Mouse (Mus musculus) limb, embryonic 15.5 days (tissue): ENCODE data around the gene Tuba1a. TPM values are rescaled to one million over a fixed set of nuclear protein-coding genes. Genes with fewer than 3 reads are reported as not detected.
"Not testable (repeated sequence)": the region's sequence is repeated elsewhere in the genome, so short reads cannot be mapped to it uniquely, and the experiment has no call there.

Experiments used
- ATAC-seq: fragments of 200-750 bp; cut with Nextera tagmentation; 2 replicates; pipeline ENCODE4 v1.8.0; 2017; ENCODE audit warnings: low read depth, moderate TSS enrichment; ENCODE audit not compliant: insufficient number of reproducible peaks, low FRiP score, low TSS enrichment
- H3K27ac ChIP-seq: fragments of 300-500 bp; sonication (generic); 2 replicates; pipeline ENCODE4 v1.5.1; 2015; ENCODE audit warnings: moderate library complexity, mild to moderate bottlenecking, inconsistent platforms
- H3K27me3 ChIP-seq: fragments of 300-500 bp; sonication (generic); 2 replicates; pipeline ENCODE4 v1.6.1; 2015; ENCODE audit warnings: inconsistent platforms
- H3K36me3 ChIP-seq: fragments of 300-500 bp; sonication (generic); 2 replicates; pipeline ENCODE4 v1.6.1; 2015; ENCODE audit warnings: inconsistent platforms
- H3K4me1 ChIP-seq: fragments of 300-500 bp; sonication (generic); 2 replicates; pipeline ENCODE4 v1.6.1; 2015; ENCODE audit warnings: inconsistent platforms
- H3K4me2 ChIP-seq: fragments of 300-500 bp; sonication (generic); 2 replicates; pipeline ENCODE4 v1.6.1; 2015; ENCODE audit warnings: mild to moderate bottlenecking, inconsistent platforms
- H3K4me3 ChIP-seq: fragments of 300-500 bp; sonication (generic); 2 replicates; pipeline ENCODE4 v1.5.1; 2015; ENCODE audit warnings: mild to moderate bottlenecking, inconsistent platforms
- H3K9ac ChIP-seq: fragments of 300-500 bp; sonication (generic); 2 replicates; pipeline ENCODE4 v1.6.1; 2015; ENCODE audit warnings: inconsistent platforms
- H3K9me3 ChIP-seq: fragments of 300-500 bp; sonication (generic); 2 replicates; pipeline ENCODE4 v1.6.1; 2016; ENCODE audit warnings: inconsistent platforms
- WGBS: fragments of 180-500 bp; shearing (Covaris S2); methylation state at CpG from one replicate; pipeline ENCODE4 v1.1.7; 2015; 5-methylcytosine and 5-hydroxymethylcytosine counted together
- polyA plus RNA-seq: library from polyadenylated mRNA; unstranded; fragments of >200 nt; fragmentation: Nextera tagmentation; extraction: Ambion mirVana; gene quantifications from 2 replicates; pipeline ENCODE4 v1.2.1, GENCODE M21; 2015

The Tuba1a gene
- polyA plus RNA-seq, 1 experiment from 2014 or later, result 1,206 TPM

- no peak overlapping the region for H3K9ac ChIP-seq
- no peaks in the 10 kb centered on the region for H3K9me3 ChIP-seq
- WGBS, result 83% methylated on average over 3 of the region's 3 CpGs
- no peak overlapping the region for H3K4me2 ChIP-seq
- H3K4me1 ChIP-seq, result peaks cover 5% of the 10 kb centered on the region
- no peak overlapping the region for H3K27ac ChIP-seq
- H3K36me3 ChIP-seq, result no peaks in the 10 kb centered on the region
- no peak for ATAC-seq
- H3K4me3 ChIP-seq, result no peak overlapping the region
- no peaks in the 10 kb centered on the region for H3K27me3 ChIP-seq
Observed at GRCm38 (mm10) chr15:98959531-98959930, 6.0 kb upstream of the Tuba1a start.

GRCm38 (mm10) chr15:98958901-98959420 is 5.5 kb upstream of the Tuba1a start:
- peaks cover 7% of the 10 kb centered on the region for H3K4me1 ChIP-seq
- no peaks in the 10 kb centered on the region for H3K9me3 ChIP-seq
- ATAC-seq, result no peak
- no peak overlapping the region for H3K9ac ChIP-seq
- no peaks in the 10 kb centered on the region for H3K36me3 ChIP-seq
- H3K4me3 ChIP-seq, result no peak overlapping the region
- WGBS, result 83% methylated on average over 4 of the region's 4 CpGs
- H3K27ac ChIP-seq, result no peak overlapping the region
- no peaks in the 10 kb centered on the region for H3K27me3 ChIP-seq
- H3K4me2 ChIP-seq, result no peak overlapping the region

GRCm38 (mm10) chr15:98957475-98957874 is 4.0 kb upstream of the Tuba1a start:
- H3K4me3 ChIP-seq, result no peak overlapping the region
- peaks cover 9% of the 10 kb centered on the region for H3K4me1 ChIP-seq
- H3K9ac ChIP-seq, result no peak overlapping the region
- no peak overlapping the region for H3K4me2 ChIP-seq
- no peaks in the 10 kb centered on the region for H3K36me3 ChIP-seq
- no peaks in the 10 kb centered on the region for H3K27me3 ChIP-seq
- no peaks in the 10 kb centered on the region for H3K9me3 ChIP-seq
- 75% methylated on average over 5 of the region's 5 CpGs for WGBS
- ATAC-seq, result no peak
- H3K27ac ChIP-seq, result no peak overlapping the region

- Histone ChIP-seq H3K9me3 (no peaks in the 10 kb centered on the region), H3K4me2 (no peak overlapping the region), H3K27ac (no peak overlapping the region), H3K27me3 (no peaks in the 10 kb centered on the region), H3K4me3 (no peak overlapping the region), H3K9ac (no peak overlapping the region), H3K4me1 (peaks cover 16% of the 10 kb centered on the region), H3K36me3 (peaks cover 2% of the 10 kb centered on the region; the same call in 1 of the 2 replicates)
- ATAC-seq, result no peak
- WGBS, result 88% methylated on average over 4 of the region's 4 CpGs
Observed at GRCm38 (mm10) chr15:98956000-98956399, 2.5 kb upstream of the Tuba1a start.

GRCm38 (mm10) chr15:98955324-98955723 is 1.8 kb upstream of the Tuba1a start:
- H3K27ac ChIP-seq, result no peak overlapping the region

GRCm38 (mm10) chr15:98954425-98955253 is 1.1 kb upstream of the Tuba1a start:
- peak overlapping the region; percentile 27; the same call in 1 of the 2 replicates for H3K4me2 ChIP-seq
- no peaks in the 10 kb centered on the region for H3K27me3 ChIP-seq
- H3K4me3 ChIP-seq, result peak overlapping the region; percentile 15; the same call in 1 of the 2 replicates
- H3K27ac ChIP-seq, result peak overlapping the region; percentile 74
- H3K9me3 ChIP-seq, result no peaks in the 10 kb centered on the region
- ATAC-seq, result no peak
- no peak overlapping the region for H3K9ac ChIP-seq
- peaks cover 5% of the 10 kb centered on the region; the same call in 1 of the 2 replicates for H3K36me3 ChIP-seq
- peaks cover 16% of the 10 kb centered on the region for H3K4me1 ChIP-seq
- 29% methylated on average over 14 of the region's 14 CpGs for WGBS

More at GRCm38 (mm10) chr15:98955324-98955723, 1.8 kb upstream of the Tuba1a start:
- Histone ChIP-seq H3K4me1 (peaks cover 16% of the 10 kb centered on the region), H3K9ac (no peak overlapping the region), H3K27me3 (no peaks in the 10 kb centered on the region), H3K4me3 (no peak overlapping the region), H3K36me3 (peaks cover 3% of the 10 kb centered on the region; the same call in 1 of the 2 replicates), H3K4me2 (no peak overlapping the region), H3K9me3 (no peaks in the 10 kb centered on the region)
- WGBS, result 81% methylated on average over 4 of the region's 4 CpGs
- no peak for ATAC-seq

- peak overlapping the region; percentile 55 for H3K4me2 ChIP-seq
- H3K27ac ChIP-seq, result peak overlapping the region; percentile 98
- no peaks in the 10 kb centered on the region for H3K9me3 ChIP-seq
- H3K4me3 ChIP-seq, result peak overlapping the region; percentile 83
- WGBS, result under 1% methylated on average over 41 of the region's 41 CpGs
- peaks cover 9% of the 10 kb centered on the region; the same call in 1 of the 2 replicates for H3K36me3 ChIP-seq
- H3K27me3 ChIP-seq, result no peaks in the 10 kb centered on the region
- peaks cover 16% of the 10 kb centered on the region for H3K4me1 ChIP-seq
- ATAC-seq, result peak; percentile 70
- H3K9ac ChIP-seq, result peak overlapping the region; percentile 95
Observed at GRCm38 (mm10) chr15:98952751-98953400, 627 bp downstream of the Tuba1a start.

GRCm38 (mm10) chr15:98952063-98952455 is 1.4 kb downstream of the Tuba1a start:
- H3K4me1 ChIP-seq, result peaks cover 16% of the 10 kb centered on the region
- H3K9ac ChIP-seq, result peak overlapping the region; percentile 39
- H3K4me3 ChIP-seq, result peak overlapping the region; percentile 83
- no peaks in the 10 kb centered on the region for H3K27me3 ChIP-seq
- H3K36me3 ChIP-seq, result peaks cover 9% of the 10 kb centered on the region; the same call in 1 of the 2 replicates
- WGBS, result 19% methylated on average over 5 of the region's 5 CpGs
- peak overlapping the region; percentile 76 for H3K27ac ChIP-seq
- peak overlapping the region; percentile 55 for H3K4me2 ChIP-seq
- H3K9me3 ChIP-seq, result no peaks in the 10 kb centered on the region
- ATAC-seq, result no peak

- H3K9ac ChIP-seq, H3K9me3 ChIP-seq, H3K27me3 ChIP-seq, H3K36me3 ChIP-seq, ATAC-seq: not testable (repeated sequence)
- Histone ChIP-seq H3K4me1 (peaks cover 16% of the 10 kb centered on the region), H3K4me2 (peak overlapping the region; percentile 55), H3K27ac (peak overlapping the region; percentile 76; the same call in 1 of the 2 replicates), H3K4me3 (peak overlapping the region; percentile 83)
- 83% methylated on average over 11 of the region's 15 CpGs for WGBS
Observed at GRCm38 (mm10) chr15:98951122-98952062, 2.1 kb downstream of the Tuba1a start.

- no peak for ATAC-seq
- Histone ChIP-seq H3K9me3 (no peaks in the 10 kb centered on the region), H3K27ac (no peak overlapping the region), H3K4me3 (no peak overlapping the region), H3K27me3 (no peaks in the 10 kb centered on the region), H3K4me2 (no peak overlapping the region), H3K4me1 (peaks cover 11% of the 10 kb centered on the region), H3K9ac (no peak overlapping the region), H3K36me3 (peaks cover 9% of the 10 kb centered on the region; the same call in 1 of the 2 replicates)
- WGBS, result 75% methylated on average over 3 of the region's 3 CpGs
Observed at GRCm38 (mm10) chr15:98949607-98949892, 4.0 kb downstream of the Tuba1a start.

- peaks cover 9% of the 10 kb centered on the region; the same call in 1 of the 2 replicates for H3K36me3 ChIP-seq
- peaks cover 9% of the 10 kb centered on the region; the same call in 1 of the 2 replicates for H3K4me1 ChIP-seq
- H3K9ac ChIP-seq, result no peak overlapping the region
- no peaks in the 10 kb centered on the region for H3K9me3 ChIP-seq
- no peak for ATAC-seq
- 70% methylated on average over 6 of the region's 6 CpGs for WGBS
- H3K27ac ChIP-seq, result no peak overlapping the region
- no peak overlapping the region for H3K4me2 ChIP-seq
- H3K4me3 ChIP-seq, result no peak overlapping the region
- H3K27me3 ChIP-seq, result no peaks in the 10 kb centered on the region
Observed at GRCm38 (mm10) chr15:98948857-98949606, 4.5 kb downstream of the Tuba1a start.
